In genomic region chr5:118737548-118737947, GRCm38 (mm10) we compare ENCODE assay signal across 8 mouse cellular contexts.
DNase-seq lines count a peak whose midpoint lies in the region; ATAC-seq and TF ChIP-seq lines count a peak whose summit lies in the region.

No protein-coding gene starts in this region.

- no peaks in the 10 kb centered on the region for H3K27me3 ChIP-seq in kidney, embryonic 16.5 days (ENCODE audit: insufficient read depth, low read length)
- H3K27me3 ChIP-seq in E14TG2a.4 (ENCODE audit: insufficient read depth, low read length) = no peaks in the 10 kb centered on the region
- no peaks in the 10 kb centered on the region for H3K27me3 ChIP-seq in forebrain, embryonic 15.5 days
- no peaks in the 10 kb centered on the region for H3K27me3 ChIP-seq in midbrain, embryonic 13.5 days

- ATAC-seq in kidney, embryonic 16.5 days (ENCODE audit: low FRiP score, low TSS enrichment) = no peak
- peak; percentile 46; the same call in 1 of the 2 replicates for ATAC-seq in forebrain, embryonic 15.5 days (replicated peaks)
- 0 out of 2 replicates have a peak, but pooled peaks have one; percentile 43 for ATAC-seq in midbrain, embryonic 13.5 days

- no peak overlapping the region for H3K4me2 ChIP-seq in kidney, embryonic 16.5 days (replicated peaks; ENCODE audit: low read depth, low read length)
- no peak overlapping the region for H3K4me2 ChIP-seq in forebrain, embryonic 15.5 days (replicated peaks)
- H3K4me2 ChIP-seq in midbrain, embryonic 13.5 days (replicated peaks) = no peak overlapping the region

- DNase-seq in kidney, adult 18-20 months = peak; percentile 63
- peak; percentile 73 for DNase-seq in brain, adult 2 months (ENCODE audit: low read depth, low spot score)
- peak; percentile 49 to 83 for DNase-seq in kidney, postnatal 36 days
- peak; percentile 18 to 72 for DNase-seq in thymus, postnatal 10 days (ENCODE audit: low spot score in 2 of 2)

- H3K9ac ChIP-seq in kidney, embryonic 16.5 days (replicated peaks; ENCODE audit: low read length) = no peak overlapping the region
- no peak overlapping the region for H3K9ac ChIP-seq in forebrain, embryonic 15.5 days (replicated peaks)
- no peak overlapping the region for H3K9ac ChIP-seq in midbrain, embryonic 13.5 days (replicated peaks)

- H3K9me3 ChIP-seq in kidney, embryonic 16.5 days (ENCODE audit: low read length) = peaks cover 7% of the 10 kb centered on the region; the same call in 1 of the 2 replicates
- H3K9me3 ChIP-seq in E14TG2a.4 (ENCODE audit: low read length) = no peaks in the 10 kb centered on the region
- H3K9me3 ChIP-seq in forebrain, embryonic 15.5 days = peaks cover 6% of the 10 kb centered on the region; the same call in 1 of the 2 replicates
- peaks cover 11% of the 10 kb centered on the region for H3K9me3 ChIP-seq in midbrain, embryonic 13.5 days

- H3K27ac ChIP-seq in kidney, embryonic 16.5 days (ENCODE audit: low read length) = no peak overlapping the region
- H3K27ac ChIP-seq in forebrain, embryonic 15.5 days (replicated peaks) = no peak overlapping the region
- no peak overlapping the region for H3K27ac ChIP-seq in midbrain, embryonic 13.5 days

- H3K4me1 ChIP-seq in kidney, embryonic 16.5 days (ENCODE audit: insufficient read depth, low read length) = no peaks in the 10 kb centered on the region; the same call in 1 of the 2 replicates
- peaks cover 15% of the 10 kb centered on the region for H3K4me1 ChIP-seq in E14TG2a.4 (replicated peaks; ENCODE audit: low read depth, low read length)
- H3K4me1 ChIP-seq in forebrain, embryonic 15.5 days = no peaks in the 10 kb centered on the region
- no peaks in the 10 kb centered on the region for H3K4me1 ChIP-seq in midbrain, embryonic 13.5 days (replicated peaks)

- no peak overlapping the region for H3K4me3 ChIP-seq in kidney, embryonic 16.5 days (ENCODE audit: low read length)
- H3K4me3 ChIP-seq in E14TG2a.4 (replicated peaks; ENCODE audit: low read length) = no peak overlapping the region
- no peak overlapping the region for H3K4me3 ChIP-seq in forebrain, embryonic 15.5 days
- H3K4me3 ChIP-seq in midbrain, embryonic 13.5 days (replicated peaks) = no peak overlapping the region

- WGBS in kidney, embryonic 16.5 days = 19% methylated on average over 1 of the region's 1 CpGs
- 46% methylated on average over 1 of the region's 1 CpGs for whole genome bisulfite sequencing in forebrain, embryonic 15.5 days
- 52% methylated on average over 1 of the region's 1 CpGs for WGBS in midbrain, embryonic 13.5 days

- peak; percentile 70 for TF ChIP-seq CTCF in E14TG2a.4 (conservative IDR thresholded peaks at IDR 0.05; ENCODE audit: low read length)

- peaks cover 54% of the 10 kb centered on the region for H3K36me3 ChIP-seq in kidney, embryonic 16.5 days (ENCODE audit: insufficient read depth, low read length)
- H3K36me3 ChIP-seq in E14TG2a.4 (ENCODE audit: insufficient read depth, low read length) = peaks cover 95% of the 10 kb centered on the region
- H3K36me3 ChIP-seq in forebrain, embryonic 15.5 days = peaks cover 67% of the 10 kb centered on the region
- peaks cover 74% of the 10 kb centered on the region for H3K36me3 ChIP-seq in midbrain, embryonic 13.5 days
